Mouse (Mus musculus) right cerebral cortex, adult 18-20 months (tissue): ENCODE measurements around the gene Susd6.

Source experiments
- DNase-seq: peaks from one replicate; pipeline ENCODE4 v3.0.0; 2022; ENCODE audit warnings: mixed read lengths

Gene Susd6

DNA sequence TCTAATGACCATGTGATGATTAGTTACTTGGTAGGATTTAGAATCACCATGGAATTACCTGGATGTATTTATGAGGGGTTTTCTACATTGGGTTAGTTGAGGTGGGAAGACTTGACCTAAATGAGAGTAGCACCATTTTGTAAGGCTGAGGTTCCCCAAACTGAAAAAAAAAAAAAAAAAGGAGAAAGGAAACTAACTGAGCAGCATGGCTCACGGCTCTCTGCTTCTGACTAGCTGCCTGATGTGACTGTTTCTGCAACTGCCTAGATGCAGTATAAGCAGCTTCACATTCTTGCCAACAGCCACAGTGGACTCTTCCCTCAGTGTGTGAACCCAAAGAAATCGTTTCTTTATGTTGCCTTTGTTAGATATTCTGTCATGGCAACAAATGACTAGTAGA, 49.3 kb downstream of the Susd6 start:
- no peak for DNase-seq

DNA sequence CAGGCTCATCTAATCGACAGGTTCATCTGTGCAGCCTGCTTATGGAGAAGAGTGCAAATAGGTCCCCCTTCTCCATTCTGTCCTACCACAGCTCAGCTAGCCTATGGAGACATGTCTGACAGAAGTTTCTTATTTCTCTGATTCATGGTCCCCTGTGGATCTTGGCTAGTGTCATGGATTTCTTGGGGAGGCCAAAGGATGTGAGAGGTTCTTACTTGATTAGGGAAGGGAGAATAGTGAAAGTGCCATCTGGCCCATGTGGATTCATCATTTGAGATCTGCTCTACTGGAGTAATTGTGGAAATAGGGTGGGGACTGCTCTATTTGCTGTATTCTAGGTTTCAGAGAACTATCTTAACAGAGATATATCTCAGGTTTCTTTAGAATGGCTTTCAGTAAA, 51.3 kb downstream of the Susd6 start:
- no peak for DNase-seq

DNA sequence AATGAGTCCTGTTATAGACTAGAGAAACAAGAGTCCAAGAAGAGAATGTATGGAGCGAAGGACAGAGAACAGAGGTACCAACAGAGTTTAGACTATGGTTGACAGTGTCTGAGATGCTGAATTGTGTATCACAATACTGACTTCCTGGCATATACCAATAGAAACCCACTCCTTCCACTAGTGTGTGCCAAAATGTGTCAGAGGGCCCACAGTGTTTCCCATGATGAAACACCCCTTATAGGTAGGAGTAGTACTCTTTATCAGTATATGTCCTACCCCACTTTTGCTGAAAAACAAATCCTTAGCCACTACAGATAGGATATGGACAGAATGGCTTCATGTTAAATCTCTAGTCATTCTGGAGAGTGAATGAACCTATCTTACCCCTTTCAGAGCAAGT, 52.3 kb downstream of the Susd6 start:
- DNase-seq = no peak

DNA sequence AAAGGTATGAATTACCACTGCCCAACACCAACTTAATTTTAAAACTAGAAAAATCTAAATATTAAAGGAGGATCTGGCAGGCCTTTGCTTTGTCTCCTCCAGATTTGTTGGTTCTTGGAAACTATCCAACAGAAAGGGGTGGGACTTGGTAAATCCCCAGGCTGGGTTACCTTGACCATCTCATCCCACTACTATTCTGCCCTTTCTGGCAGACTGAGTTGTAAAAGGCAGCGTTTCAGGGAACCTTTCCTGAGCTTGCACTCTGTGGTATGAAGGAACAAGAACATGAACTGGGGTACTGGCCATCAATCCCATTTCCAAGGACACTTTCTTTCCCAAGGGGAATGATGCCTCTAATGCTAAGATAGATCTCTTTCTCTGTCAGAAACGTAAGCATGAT, 52.9 kb downstream of the Susd6 start:
- DNase-seq = no peak

DNA sequence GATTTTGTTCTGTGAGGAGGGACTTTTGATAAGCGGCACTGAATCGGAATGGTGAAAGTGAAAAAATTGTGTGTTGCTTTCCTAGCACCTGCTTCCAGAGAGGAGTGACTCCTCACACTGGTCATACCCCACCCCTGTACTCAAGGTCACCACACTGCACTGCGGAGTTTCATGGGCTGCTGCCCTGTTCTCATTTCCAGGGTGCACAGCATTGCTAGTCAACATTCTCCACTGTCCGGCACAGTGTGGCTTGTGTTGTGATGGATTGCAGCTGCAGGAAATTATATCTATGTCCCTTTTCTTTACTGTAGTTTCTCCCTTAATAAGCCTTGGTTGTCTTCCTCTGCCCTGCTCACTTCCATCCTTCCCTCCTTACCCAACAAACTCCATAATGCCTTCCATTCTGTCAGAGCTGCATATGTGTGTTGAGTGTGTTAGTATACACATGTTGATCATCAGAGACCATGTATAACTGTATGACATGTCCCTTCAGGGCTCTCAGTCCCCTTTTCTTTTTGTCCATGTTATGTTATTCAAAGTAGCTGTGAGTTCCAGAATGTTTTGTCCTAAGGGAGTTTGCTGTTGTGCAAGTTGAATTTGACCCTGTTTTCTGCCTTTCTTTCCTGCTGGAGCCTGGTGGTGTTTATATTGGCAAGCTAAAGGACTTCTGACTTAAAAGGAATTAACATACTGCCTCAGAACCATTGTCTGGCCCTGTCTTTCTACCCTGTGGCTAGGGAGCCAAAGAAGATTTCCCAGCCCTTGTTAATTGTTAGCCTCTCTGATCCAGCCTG, 53.5 kb downstream of the Susd6 start:
- DNase-seq = no peak

DNA sequence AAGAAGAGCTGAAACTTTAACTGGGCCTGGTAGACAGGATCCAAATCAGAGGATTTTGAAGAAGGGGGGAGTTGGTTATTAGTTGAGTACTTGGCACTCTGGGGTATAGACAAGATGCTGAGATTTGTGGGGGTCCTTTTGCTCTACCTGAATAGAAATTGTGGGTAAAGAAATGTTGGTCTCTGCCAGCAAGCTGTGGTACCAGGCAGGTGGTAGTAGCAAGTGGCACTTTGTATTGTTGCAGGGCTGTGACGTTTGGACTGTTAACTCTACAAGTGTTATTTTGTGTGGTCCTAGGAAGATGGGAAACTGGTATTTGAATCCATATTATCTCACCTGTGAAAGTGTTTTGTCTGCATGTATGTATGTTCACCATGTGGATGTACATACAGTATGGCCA, 55.6 kb downstream of the Susd6 start:
- DNase-seq = no peak

DNA sequence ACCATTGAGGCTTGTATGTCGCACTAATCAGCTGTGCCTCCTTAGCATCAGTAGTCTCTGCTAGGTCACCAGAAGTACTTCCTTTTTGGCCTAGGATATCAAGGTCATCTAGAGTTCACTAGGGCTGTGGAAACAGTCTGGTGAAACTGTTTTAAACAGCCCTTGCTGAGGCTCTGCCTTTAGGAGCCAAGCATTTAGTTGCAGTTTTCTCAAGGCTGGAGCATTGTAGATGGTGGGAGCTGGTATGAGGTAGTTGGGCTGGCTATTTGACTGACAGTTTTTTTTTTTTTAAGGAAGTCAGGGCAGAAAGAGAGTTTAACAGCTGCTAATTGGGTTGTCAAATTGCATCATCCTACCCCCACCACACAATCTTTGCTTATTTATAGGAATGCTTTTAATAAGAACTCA, 56.6 kb downstream of the Susd6 start:
- DNase-seq = no peak

DNA sequence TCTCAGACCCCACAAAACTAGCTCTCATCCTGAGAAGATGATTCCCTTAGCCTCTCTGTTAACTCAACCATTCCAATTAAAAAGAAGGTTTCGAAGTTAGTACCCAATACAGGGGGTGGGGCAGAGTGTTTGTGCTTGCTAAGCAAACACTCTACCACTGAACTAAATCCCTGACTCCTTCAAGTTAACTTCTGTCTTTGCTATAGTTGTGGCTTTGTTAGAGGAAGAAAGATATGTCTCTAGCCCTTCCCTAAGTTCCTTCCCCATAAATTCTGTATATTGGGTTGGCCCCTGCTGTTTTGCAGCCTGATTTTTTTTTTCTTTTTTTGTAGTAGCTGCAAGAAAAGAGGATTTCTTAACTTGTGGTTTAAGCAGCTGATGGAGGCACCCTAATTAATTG, 61.7 kb downstream of the Susd6 start:
- DNase-seq = no peak

DNA sequence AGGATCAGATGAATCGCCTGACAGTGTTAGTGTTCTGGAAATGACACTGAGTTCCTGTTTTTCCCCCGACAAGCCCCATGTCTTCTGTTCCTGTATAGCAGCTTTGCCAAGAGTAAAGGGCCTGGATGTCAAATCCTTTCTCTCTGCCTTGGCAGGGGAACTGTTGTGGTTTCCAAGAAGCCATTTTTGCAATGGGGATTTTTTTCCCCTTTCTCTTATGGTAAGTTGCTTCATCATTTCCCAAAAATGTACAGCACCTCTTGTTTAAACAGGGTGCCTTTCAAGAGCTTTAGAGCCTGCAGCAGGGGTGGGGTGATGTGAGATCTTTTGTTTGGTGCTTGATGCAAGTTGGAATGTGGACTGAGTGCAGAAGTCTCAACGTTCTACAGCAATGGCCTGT, 63.4 kb downstream of the Susd6 start:
- DNase-seq = no peak

DNA sequence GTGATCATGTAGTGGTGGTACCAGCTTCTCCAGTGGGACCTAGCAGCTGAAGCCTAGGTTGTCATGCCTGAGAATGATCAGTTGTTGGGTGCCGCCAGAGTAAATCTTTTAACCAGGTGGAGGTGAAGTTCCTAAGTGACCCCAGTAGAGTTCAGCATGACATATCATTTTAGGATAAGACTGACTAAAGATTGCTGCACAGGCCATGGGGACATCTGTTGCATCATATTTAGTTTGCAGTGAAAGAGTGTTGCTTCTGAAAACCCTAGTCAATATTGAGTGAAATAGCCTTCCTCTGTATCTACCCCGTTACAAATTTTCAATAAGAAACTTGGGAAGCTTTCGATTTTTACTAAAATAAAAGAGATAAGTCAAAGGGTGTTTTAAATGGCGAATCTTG, 64.4 kb downstream of the Susd6 start:
- DNase-seq = no peak

DNA sequence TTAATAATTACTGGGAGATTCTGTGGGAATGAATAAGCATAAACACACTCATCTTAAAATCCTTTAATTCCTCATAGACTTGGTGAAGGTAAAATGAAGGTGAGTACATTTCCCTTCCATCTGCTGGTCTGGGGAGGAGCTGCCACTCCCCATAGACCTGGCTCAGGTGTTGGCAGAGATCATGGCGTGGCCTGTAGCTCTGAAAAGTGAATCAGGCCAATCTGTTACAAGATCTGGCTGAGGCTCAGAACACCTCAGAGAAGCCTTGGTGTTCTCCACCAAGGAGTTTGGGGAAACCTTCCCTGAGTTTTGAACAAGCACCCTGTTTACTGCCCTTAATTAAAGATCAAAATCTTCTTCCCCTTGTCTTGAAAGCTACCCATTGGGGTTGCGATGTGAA, 64.8 kb downstream of the Susd6 start:
- DNase-seq = no peak

DNA sequence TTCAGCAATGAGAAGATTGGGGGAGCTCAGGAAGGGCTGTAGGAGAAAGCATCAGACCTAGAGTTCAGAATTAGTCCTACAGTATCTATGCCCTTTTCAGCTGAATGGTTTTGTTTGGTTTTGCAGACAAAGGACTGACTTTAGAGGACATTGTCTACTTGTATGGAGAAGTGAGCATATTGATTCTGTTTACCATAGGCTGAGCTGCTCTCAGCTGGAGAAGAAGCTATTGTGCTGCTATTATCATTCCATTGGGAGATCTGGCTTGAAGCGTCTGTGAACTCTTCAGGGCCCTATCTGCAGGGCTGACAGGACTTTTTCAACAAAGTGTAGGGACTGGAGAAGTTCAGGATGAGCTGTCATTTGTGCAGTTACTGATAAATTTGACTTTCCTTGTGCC, 65.3 kb downstream of the Susd6 start:
- DNase-seq = no peak

DNA sequence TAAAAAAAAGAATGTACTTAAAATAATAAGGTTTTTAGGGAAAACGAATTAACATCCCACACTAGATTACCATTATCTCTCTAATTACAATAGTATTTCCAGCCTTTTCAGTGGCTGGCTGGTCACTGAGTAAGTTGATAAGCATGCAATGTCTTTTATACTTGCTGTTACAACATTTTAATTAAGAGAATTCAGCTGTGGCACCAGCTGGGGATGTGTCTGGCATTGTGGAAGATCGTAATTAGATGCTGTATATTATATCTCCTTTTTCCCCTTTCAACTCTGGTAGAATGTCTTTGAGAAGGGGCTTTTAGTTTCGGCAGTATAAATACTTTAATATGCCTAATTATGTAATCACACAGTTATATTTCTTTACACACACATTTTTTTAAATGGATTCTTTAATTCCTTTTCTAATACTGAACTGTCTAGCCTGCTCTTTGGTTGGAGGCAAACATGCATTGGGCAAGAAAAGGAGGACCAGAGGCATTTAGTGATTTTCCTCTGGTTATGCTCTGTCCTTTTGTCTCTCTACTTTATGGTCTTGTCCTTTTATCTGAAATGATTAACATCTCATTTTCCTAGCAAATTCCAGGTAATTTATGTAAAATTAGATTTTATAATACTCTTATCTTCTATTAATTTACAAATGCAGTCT, 67.5 kb downstream of the Susd6 start:
- DNase-seq = no peak

DNA sequence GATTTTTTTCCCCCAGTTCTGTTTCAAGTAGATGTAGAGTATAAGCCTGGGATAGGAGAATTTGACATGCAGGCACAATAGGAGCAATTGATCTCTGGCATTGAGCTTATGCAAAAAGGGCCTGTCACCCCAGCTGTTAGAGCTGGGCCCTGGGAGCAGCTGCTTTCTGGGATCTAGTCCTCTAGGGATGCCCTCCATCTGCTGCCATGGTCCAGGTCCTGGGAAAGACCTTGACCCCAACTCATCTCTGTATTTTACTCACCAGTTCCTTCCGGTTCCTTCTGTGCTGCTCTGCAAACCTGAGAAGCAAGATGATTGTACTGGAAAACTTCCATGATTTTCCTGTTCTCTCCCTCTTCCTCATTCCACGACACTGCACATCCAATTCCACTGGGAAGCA, 68.0 kb downstream of the Susd6 start:
- DNase-seq = no peak

DNA sequence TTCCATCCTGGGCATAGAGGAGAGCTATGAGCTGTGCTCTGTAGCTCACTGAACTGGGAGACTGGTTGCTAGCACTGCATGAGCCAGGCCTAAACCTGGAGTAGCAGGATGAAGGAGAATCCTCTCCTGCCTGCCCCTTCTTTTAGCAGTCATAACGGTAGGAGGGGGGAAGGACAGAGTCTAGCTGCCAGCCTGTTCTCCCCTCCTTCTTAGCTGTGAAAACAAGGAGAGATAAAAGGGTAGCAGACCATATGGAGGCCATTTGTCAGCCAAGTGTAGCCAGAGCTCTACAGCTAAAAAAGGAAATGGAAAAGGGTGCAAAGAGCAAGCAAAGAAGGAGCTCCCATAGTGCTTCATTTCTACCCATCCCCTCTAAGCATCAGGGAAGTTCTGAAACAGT, 71.6 kb downstream of the Susd6 start:
- DNase-seq = peak; percentile 57

DNA sequence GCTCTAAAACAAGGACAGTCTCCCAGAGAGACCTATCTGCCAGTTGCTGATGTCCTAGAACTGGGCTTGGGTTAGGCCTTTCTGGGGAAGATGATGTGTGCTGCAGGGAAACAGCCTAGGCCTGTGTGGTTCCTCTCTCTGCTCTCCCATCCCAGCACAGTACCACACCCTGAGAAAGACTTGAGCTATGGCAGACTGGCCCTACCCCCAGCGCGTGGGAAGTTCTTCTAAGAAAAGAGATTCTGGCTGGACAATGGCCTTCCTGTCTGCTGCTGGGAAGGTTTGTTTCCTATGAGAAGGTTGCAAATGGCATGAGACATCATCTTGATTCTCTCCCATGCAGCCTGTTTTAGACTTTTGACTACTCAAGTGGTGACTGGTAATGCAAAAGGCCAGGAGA, 73.1 kb downstream of the Susd6 start:
- no peak for DNase-seq

DNA sequence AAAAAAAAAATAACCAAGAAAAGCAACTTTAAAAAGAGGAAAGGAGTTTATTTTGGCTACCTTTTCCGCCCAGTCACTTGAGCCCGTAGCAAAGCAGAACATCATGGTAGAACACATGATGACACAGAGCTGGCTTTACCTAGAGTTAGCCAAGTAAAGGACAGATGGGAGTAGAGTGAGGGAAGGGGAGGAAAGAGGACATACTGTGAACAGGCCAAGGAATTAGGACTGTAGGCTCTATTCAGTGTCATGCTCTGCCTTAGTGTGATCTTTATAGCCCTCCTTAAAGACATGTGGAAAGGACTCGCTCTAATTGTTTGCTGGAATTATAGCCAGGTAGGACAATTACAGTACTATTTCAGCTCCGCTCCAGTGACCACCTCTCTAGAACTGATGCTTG, 74.9 kb downstream of the Susd6 start:
- no peak for DNase-seq

DNA sequence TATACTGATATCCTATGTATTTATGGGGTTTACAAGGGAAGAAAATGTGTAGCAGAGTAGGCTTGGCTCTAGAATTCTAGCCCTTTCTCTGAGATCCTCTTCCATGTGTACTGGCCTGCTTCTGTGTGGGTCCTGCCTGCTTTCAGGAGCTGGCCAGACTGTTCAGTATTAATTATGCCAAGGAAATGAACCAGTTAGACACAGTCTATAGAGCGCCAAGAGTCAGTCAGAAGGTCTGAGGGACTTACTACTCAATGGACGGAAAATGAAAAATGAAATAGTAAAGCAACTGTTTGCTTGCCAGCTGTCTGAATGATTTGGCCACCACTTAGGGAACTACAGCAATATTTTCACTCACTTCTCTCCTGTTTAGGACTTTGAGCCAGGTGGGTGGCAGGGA, 75.7 kb downstream of the Susd6 start:
- DNase-seq = no peak

DNA sequence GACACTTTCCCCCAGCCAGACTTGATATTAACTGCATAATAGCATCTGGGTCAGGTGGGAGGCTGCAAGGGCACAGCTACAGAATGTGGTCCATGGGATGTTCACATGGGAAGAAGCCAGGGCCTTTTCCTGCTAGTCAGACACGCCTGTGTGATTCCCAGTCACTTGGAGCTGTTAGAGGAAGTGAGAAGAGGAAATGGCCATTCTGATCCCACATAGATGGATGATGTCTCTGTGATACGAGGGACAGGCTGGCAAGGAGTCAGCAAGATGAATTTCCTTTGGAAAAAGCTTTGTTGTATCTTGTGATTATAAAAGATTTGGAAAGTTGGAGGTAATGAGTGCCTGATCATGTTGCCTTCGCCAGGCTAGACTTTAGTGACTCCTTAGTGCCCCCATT, 76.8 kb downstream of the Susd6 start:
- DNase-seq = no peak

DNA sequence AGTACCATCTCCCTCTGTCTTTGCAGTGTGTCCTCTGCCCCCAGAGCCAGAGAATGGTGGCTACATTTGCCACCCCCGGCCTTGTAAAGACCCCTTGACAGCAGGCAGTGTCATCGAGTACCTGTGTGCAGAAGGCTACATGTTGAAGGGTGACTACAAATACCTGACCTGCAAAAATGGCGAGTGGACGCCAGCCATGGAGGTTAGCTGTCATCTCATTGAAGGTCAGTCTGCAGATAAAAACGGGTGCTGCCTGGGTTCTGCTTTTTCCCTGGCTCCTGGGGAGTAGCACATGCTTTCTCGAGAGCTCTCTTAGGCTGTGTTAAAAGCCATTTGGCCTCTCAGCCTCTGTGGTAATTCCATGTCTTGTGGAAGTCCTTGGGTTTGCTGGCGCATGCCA, 78.1 kb downstream of the Susd6 start:
- DNase-seq = no peak

DNA sequence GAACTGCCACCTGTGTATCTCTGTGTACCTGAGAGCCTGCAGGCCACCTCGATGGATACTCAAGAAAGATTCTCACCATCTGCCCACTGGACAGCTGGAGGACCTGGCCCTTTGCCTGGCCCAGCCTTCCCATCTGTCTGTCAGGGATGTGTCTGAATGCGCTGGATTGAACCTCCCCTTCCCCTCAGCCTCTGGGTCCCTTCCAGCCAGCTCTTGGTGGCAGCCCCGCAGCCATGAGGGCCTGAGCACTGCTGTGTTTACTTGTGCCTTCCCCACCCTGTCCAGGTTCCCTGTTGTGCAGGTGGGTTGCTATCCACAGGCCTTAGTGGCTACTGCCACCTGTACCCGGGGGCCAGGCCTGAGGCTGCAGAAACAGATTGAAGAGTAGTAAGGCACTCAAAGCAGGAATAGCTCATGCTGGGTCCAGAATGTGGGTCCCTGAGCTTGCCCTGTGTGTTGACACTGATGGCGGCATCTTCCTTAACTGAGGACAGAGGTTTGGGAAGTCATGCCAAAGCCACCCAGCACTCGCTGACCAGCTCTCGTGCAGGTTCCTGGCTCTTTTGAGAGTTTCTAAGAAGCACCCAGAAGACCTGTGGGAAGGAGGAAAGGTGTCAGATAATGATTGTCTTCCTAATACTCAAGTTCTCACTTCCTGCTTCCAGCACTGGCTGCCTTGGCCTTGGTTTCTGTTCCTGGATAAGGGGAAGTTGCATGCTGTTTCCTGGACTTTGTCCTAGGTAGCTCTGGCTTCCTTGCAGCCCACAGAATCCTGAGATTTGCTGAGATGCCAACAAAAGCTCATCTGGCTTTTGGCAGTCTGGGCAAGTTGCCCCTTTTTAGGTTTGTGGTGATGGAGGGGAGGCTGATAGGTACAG, 87.1 kb downstream of the Susd6 start:
- DNase-seq = no peak

DNA sequence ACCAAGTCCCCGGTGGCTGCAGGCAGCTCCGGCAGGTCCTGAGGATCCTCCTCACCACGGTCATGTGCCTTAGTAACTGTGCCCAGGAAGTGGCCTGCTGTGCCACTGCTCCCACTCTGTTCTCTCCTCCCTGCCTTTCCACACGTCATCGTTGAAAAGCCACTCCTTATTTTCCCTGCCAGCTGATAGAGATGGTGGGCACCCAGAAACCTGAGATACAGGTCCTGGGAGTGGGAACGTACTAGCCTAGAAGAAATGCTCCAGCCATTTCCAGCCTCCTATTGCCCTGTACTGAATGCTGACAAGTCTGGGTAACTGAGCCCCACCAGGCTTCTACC, 87.8 kb downstream of the Susd6 start:
- no peak for DNase-seq

DNA sequence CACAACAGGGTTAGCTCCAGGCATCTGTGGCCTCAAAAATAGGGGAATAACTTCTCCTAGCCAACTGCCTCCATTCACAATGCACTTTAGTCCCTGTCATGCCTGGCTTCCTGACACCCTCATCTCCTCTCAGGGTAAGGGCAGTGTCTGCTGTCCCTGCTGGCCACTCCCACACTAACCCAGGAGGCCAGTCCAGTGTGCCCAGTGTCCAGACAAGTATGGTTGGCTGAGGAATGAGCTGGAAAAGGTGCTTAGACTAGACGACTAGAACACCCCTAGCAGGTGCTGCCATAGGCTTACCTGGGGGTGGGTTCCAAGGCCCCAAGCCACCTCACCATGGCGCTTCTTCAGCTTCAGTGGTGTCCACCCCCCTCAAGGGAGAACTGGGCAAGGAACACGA, 88.3 kb downstream of the Susd6 start:
- no peak for DNase-seq

DNA sequence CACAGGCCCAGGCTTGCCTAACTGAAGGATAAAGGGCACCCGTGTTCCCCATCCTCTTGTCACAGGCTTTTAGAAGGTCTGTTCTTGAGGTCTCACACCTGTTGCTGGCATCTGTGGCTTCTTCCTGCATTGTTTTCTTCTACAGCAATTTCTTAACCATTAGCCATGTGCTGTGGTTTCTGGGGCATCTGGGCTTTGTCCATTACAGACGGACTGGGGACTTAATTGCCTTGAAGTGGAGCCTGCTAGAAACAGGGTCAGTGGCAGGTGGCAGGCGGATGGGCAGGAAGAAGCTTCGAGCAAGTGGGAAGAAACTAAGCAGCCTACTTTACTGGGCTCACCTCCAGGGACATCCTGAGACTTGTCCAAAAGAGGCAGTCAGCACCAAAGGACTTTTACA, 89.0 kb downstream of the Susd6 start:
- DNase-seq = no peak
